Mouse (Mus musculus): ENCODE measurements around the gene Kcnab1.

- no peak for TF ChIP-seq CTCF (IDR thresholded peaks at IDR 0.05; ENCODE audit: extremely low read depth, insufficient read length, insufficient replicate concordance, low read depth, low read length)
- TF ChIP-seq POLR2A (IDR thresholded peaks at IDR 0.05; ENCODE audit: low read depth, low read length): no peak
Measured at GRCm38 (mm10) chr3:65396835-65397504, 287.8 kb downstream of the Kcnab1 start.
